Mouse (Mus musculus): ENCODE results near the gene Zfp141.
A peak's percentile ranks its signal among the peaks of the same experiment; 100 is the strongest.

Gene Zfp141

DNA sequence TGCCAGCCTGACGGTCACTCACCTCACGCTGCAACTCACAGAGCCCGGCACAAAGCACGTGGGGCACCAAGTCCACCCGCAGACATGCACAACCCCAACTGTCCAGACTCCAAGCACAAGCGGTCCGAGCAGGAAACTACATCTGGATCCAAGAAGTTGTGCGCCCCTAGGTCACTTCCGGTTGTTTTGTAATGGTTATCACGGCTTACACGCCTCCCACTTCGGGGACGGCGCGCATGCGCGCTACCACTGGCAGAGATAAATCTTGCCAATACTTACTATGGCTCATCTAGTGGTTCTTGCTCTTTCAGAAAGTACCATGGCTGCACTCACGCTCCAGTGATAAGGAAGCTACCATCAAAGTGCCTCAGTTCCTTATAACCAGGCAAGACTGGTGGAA, at the start of gene Zfp141:
TSS of gene Zfp141 (minus strand) at position 153 of the 400 bp plus-strand sequence.
- DNase-seq (ENCODE audit: low read depth in 1 of 2, low spot score in 2 of 2) = peak; percentile 52 to 64

DNA sequence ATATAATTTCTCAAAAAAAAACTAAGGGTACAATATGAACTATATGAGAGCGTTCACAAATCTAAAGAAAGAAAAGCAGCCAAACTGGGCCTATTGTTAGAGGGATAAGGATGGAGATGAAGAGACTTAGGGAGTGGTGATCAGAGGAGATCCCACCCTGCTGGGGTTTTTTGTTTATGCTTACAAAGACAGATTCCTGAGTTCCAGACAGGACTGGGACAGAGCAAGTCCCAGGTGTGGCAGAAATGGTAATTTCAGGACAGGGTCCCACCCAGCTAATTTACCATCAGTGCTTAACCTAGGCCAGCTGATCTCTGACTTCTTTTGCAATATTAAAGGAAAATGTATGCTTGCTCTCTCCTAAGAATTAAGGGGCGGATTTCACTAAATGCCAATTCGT, 46.2 kb upstream of the Zfp141 start:
- DNase-seq (ENCODE audit: low read depth in 1 of 2, low spot score in 2 of 2) = no peak

DNA sequence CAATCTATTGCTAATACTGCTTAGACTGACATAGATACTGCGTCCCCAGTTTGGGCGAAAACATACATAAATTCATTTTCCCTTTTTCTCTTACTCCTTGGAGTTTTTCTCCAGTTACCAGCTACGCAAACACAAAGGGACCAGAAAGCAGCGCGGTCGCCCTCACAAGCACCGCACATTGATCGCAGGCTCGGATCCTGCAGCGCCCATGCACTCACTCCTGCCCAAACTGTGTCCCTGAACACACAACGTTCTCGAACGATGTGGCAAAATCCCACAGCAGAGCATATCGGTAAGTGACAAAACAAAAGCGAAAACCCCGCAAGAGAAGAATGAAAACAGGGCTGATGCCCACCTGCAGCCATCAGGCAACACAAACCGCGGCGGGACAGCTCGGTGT, 354 bp downstream of the Zfp141 start:
- no peak for DNase-seq (ENCODE audit: low read depth in 1 of 2, low spot score in 2 of 2)

DNA sequence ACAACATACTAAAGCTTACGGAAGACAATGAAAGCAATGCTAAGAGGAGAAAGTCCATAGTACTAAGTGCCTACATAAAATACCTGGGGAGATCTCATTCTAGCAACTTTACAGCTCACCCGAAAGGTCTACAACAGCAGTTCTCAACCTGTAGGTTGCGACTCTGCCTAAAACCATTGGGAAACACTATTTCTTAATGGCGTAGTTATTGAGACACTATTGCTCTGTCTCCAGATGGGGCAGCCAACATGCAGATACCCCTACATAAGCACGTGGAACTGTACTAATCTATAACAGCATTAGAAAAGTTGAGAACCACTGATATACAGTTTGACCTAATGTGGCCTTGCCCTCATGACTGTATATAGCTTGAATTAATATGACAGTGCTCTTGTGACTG, 7.3 kb downstream of the Zfp141 start:
- DNase-seq (ENCODE audit: low read depth in 1 of 2, low spot score in 2 of 2) = no peak

DNA sequence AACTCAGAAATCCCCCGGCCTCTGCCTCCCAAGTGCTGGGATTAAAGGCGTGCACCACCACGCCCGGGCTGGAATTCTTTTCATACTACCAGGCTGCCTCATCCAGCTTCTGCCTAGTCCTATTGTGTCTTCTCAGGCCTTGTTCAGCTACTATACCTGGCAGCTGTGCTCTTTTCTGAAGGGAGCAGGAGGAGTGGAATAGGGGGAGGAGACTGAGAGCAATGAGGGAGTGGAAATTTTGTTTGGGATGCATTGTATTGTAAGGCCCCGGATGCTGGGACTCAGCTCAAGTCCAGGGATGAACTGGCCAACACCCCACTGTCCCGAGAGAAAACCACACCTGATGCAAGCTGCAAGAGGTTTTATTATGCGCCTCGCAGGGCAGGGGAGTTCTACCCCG, 8.2 kb downstream of the Zfp141 start:
- no peak for DNase-seq (ENCODE audit: low read depth in 1 of 2, low spot score in 2 of 2)

DNA sequence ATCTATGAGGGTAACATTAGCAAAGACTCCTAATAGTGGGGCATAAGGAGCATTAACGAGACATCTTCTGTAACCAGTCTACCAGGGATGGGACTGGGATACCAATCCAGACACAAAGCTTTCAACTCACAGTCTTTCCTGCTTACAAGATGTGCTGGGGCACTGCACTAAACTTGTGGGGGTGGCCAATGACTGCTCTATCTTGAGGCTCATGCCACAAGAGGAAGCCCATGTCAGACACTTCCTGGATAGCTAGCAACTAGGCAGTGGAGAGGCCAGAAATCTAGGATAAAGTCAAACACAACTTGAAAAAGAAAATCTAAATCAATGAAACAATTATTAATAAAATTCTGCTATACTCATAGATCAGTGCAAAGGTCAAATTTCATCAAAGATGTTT, 9.3 kb downstream of the Zfp141 start:
- no peak for DNase-seq (ENCODE audit: low read depth in 1 of 2, low spot score in 2 of 2)

DNA sequence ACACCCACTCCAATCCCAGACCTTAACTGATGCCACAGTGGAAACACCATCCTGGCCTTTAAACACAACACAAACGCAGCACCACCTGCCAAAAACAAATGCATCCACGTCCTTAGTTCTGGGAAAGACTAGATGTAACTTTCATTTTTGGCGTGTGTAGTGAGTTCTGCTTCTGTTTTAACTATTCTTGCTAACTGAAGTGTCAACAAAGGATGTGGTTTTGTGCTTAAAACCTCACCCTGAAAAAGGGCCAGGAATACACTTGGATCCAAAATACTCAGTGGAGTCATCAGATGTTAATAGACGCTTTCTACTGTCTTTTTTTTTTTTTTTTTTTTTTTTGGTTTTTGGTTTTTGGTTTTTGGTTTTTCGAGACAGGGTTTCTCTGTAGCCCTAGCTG, 14.7 kb downstream of the Zfp141 start:
- no peak for DNase-seq (ENCODE audit: low read depth in 1 of 2, low spot score in 2 of 2)

DNA sequence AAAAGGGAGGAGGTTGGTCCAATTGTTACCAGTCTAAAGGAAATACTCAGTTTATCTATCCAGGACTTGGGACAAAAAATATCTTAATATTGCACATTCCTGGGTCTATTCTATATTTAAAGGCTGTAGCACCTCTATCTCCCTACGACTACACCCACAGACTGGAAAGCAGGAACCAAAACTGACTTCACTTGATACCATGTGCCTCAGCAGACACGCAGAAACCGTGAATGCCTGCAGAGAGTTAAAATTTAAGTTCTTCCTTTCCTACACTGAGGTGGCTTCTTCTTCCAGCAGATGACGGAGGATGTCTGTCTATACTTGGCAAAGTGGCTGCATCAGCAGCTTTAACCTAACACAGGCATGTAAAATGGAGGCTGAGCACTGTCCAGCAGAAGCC, 15.2 kb downstream of the Zfp141 start:
- DNase-seq (ENCODE audit: low read depth in 1 of 2, low spot score in 2 of 2) = no peak

DNA sequence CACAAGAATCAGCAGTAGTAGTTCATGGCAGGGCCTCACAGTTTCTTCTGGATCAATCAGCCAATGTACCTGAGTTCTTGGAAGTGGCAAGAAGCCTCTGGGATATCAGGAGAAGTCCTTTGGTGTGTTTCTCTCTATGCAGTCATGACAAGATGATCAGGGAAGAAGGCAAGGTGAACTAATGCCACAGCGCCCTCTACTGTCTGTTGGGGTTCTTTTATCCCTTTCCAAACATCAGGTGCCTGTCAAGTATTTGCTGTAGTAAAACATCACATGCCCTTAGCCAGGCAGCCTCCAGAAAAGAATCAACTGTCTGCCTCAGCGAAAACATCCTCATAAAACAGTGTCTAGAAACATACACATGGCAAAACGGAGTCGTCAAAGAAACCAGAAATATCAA, 50.9 kb downstream of the Zfp141 start:
- DNase-seq (ENCODE audit: low read depth in 1 of 2, low spot score in 2 of 2) = no peak

DNA sequence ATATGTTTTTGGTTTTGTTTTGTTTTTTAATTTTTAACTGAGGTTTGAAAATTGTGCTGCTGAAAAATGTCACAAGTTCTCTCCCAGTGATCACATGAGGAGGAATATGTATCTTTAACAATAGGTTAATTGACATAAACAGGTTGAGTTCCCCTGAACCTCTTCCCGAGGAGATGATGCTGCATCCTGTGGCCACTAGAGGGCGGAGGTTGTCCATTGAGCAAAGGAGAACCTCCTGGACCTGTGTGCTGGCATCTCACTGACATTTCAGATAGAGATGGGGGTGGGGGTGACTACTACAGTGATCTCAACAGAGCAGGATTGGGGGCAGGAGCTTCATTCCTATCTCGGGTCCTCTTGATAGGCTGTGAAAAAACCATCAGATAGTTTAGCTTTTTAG, 54.9 kb downstream of the Zfp141 start:
- no peak for DNase-seq (ENCODE audit: low read depth in 1 of 2, low spot score in 2 of 2)

DNA sequence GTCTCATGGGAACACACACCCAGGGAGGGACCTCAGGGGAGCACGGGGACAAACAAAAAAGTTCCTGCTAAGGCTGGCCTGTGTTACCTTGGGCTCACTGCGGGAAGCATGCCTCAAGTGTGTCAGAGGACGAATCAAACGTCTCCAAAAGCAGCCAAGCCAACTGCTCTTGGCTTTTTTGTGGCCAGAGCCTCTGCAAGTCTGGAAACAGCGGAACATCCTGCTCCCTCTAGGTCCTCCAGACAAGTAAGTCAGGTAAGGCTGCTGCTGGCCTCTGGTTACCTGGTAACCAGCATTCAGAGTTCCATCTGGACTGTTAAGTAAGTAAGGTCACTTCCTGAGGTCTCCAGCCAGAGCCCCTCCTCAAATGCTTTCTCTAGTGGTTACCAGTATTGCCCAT, 57.7 kb downstream of the Zfp141 start, which contains the start of gene 4933421I07Rik:
TSS of gene 4933421I07Rik (minus strand) at position 271 of the 400 bp plus-strand sequence.
- no peak for DNase-seq (ENCODE audit: low read depth in 1 of 2, low spot score in 2 of 2)

DNA sequence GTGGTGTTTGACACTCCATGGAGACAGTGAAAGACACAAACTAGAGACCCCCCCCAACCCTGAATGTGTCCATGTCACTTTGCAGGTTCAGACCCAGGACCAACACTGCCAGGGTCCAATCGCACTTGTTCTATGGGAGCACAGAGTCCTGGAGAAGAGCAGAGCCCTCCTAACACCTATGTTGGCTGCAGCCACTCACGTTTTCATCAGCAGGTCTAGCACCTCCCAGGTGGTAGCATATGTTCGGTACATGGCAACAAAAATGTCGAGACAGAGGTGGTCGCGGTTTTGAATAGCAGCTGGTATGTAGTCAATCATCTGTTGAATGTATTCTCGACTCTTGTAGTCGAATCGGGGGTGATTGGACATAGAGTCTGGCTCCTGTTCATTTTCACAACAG, 58.2 kb downstream of the Zfp141 start:
- DNase-seq (ENCODE audit: low read depth in 1 of 2, low spot score in 2 of 2) = no peak
